Mouse (Mus musculus) left cerebral cortex, postnatal 10 days (tissue): ENCODE results near the gene Iqck. TPM values are rescaled to one million over a fixed set of nuclear protein-coding genes. Genes with fewer than 3 reads are reported as not detected.

Experiments
- DNase-seq, 2 experiments: peaks; one replicate each; pipeline ENCODE4 v3.0.0; 2021 to 2022; ENCODE audit warnings: low spot score in 2 of 2, mixed read lengths in 1 of 2; ENCODE audit errors: extremely low spot score in 1 of 2
- intact Hi-C: fragments of 180-260 bp; cut with DNase I; formaldehyde crosslinking; loops from one replicate; pipeline ENCODE4 v1.15.1; 2025
- total RNA-seq, 2 experiments: library from RNA; stranded (reverse); gene quantifications; 2 replicates each; pipeline ENCODE4 v1.2.3; 2021

Gene Iqck
- total RNA-seq, 2 experiments from 2014 or later = 2.8 to 3.1 TPM

- DNase-seq = no peak
- intact Hi-C loops = no loop called here
Observed at GRCm38 (mm10) chr7:118848796-118849195, 6.8 kb upstream of the Iqck start.

- intact Hi-C loops = no loop called here
- DNase-seq = no peak
Observed at GRCm38 (mm10) chr7:118849543-118850250, 5.9 kb upstream of the Iqck start.

- DNase-seq = no peak
- intact Hi-C loops = no loop called here
Observed at GRCm38 (mm10) chr7:118850676-118851290, 4.8 kb upstream of the Iqck start.

- DNase-seq = peak in 1 of 2 experiments; percentile 57
- intact Hi-C loops = no loop called here
Observed at GRCm38 (mm10) chr7:118851571-118851970, 4.0 kb upstream of the Iqck start.

GRCm38 (mm10) chr7:118852611-118853010, 2.9 kb upstream of the Iqck start:
- DNase-seq = no peak
- intact Hi-C loops = no loop called here

- intact Hi-C loops = loop anchor here (5.0 kb wide), 1 partner anchor 138 kb away; no protein-coding TSS in a partner anchor
- no peak for DNase-seq
Observed at GRCm38 (mm10) chr7:118854606-118855005, 946 bp upstream of the Iqck start.

GRCm38 (mm10) chr7:118855877-118856304, 339 bp downstream of the Iqck start, which contains the start of gene Knop1:
Gene Knop1 (minus strand): TSS chr7:118856254.
- intact Hi-C loops = loop anchor here (5.0 kb wide), 1 partner anchor 136 kb away; no protein-coding TSS in a partner anchor
- no peak for DNase-seq

- intact Hi-C loops = loop anchor here (5.0 kb wide), 1 partner anchor 134 kb away; no protein-coding TSS in a partner anchor
- no peak for DNase-seq
Observed at GRCm38 (mm10) chr7:118858640-118859039, 3.1 kb downstream of the Iqck start.

- intact Hi-C loops = no loop called here
- DNase-seq = no peak
Observed at GRCm38 (mm10) chr7:118865362-118865761, 9.8 kb downstream of the Iqck start.

GRCm38 (mm10) chr7:118879466-118880029, 24.0 kb downstream of the Iqck start:
- intact Hi-C loops = loop anchor here (5.0 kb wide), 1 partner anchor 113 kb away; no protein-coding TSS in a partner anchor
- DNase-seq = no peak

GRCm38 (mm10) chr7:118883957-118884356, 28.4 kb downstream of the Iqck start:
- intact Hi-C loops = no loop called here
- DNase-seq = no peak

GRCm38 (mm10) chr7:118884969-118885368, 29.4 kb downstream of the Iqck start:
- intact Hi-C loops = no loop called here

GRCm38 (mm10) chr7:118887303-118888055, 31.9 kb downstream of the Iqck start:
- intact Hi-C loops = no loop called here

More at GRCm38 (mm10) chr7:118884969-118885368, 29.4 kb downstream of the Iqck start:
- DNase-seq = no peak

GRCm38 (mm10) chr7:118889046-118889680, 33.6 kb downstream of the Iqck start:
- peak in 1 of 2 experiments; percentile 70 for DNase-seq
- intact Hi-C loops = no loop called here

More at GRCm38 (mm10) chr7:118887303-118888055, 31.9 kb downstream of the Iqck start:
- no peak for DNase-seq

- intact Hi-C loops = no loop called here
- no peak for DNase-seq
Observed at GRCm38 (mm10) chr7:118895469-118896450, 40.2 kb downstream of the Iqck start.

GRCm38 (mm10) chr7:118898063-118898462, 42.5 kb downstream of the Iqck start:
- no peak for DNase-seq
- intact Hi-C loops = no loop called here

- DNase-seq = no peak
- intact Hi-C loops = no loop called here
Observed at GRCm38 (mm10) chr7:118900090-118900489, 44.5 kb downstream of the Iqck start.
